Mouse (Mus musculus) heart, embryonic 14.5 days (tissue): ENCODE data around the gene Col5a1. TPM values are rescaled to one million over a fixed set of nuclear protein-coding genes. Genes with fewer than 3 reads are reported as not detected.

ENCODE experiments used
- ATAC-seq: fragments of 200-750 bp; cut with Nextera tagmentation; 2 replicates; pipeline ENCODE4 v1.8.0; 2017; ENCODE audit warnings: low read depth, moderate TSS enrichment; ENCODE audit not compliant: insufficient number of reproducible peaks, insufficient read depth, low FRiP score
- H3K27ac ChIP-seq, 2 experiments: fragments of 200-500 bp in 1 of 2; fragments of 300-500 bp in 1 of 2; sonication (generic) in 1 of 2; replicated peaks in 1 of 2; 2 replicates each; pipeline ENCODE4 v1.5.1; 2012 to 2014; ENCODE audit warnings: low read depth in 2 of 2, low read length in 2 of 2, control low read depth in 1 of 2, mild to moderate bottlenecking in 1 of 2, mixed read lengths in 1 of 2; ENCODE audit not compliant: control insufficient read depth in 1 of 2, insufficient read depth in 1 of 2
- H3K27me3 ChIP-seq: fragments of 300-500 bp; sonication (generic); 2 replicates; pipeline ENCODE4 v1.6.1; 2014; ENCODE audit warnings: mild to moderate bottlenecking, low read length, control low read depth; ENCODE audit not compliant: control insufficient read depth, insufficient read depth
- H3K36me3 ChIP-seq: fragments of 300-500 bp; sonication (generic); 2 replicates; pipeline ENCODE4 v1.6.1; 2014; ENCODE audit warnings: mild to moderate bottlenecking, control low read depth, low read length, mixed read lengths; ENCODE audit not compliant: control insufficient read depth, insufficient read depth
- H3K4me1 ChIP-seq, 2 experiments: fragments of 200-500 bp in 1 of 2; fragments of 300-500 bp in 1 of 2; sonication (generic) in 1 of 2; 2 replicates each; pipeline ENCODE4 v1.6.1; 2012 to 2014; ENCODE audit warnings: low read length in 2 of 2, control low read depth in 1 of 2, mixed read lengths in 1 of 2; ENCODE audit not compliant: control insufficient read depth in 2 of 2, insufficient read depth in 2 of 2
- H3K4me2 ChIP-seq: fragments of 300-500 bp; sonication (generic); 2 replicates; pipeline ENCODE4 v1.6.1; 2014; ENCODE audit warnings: mild to moderate bottlenecking, low read length
- H3K4me3 ChIP-seq, 2 experiments: fragments of 200-500 bp in 1 of 2; fragments of 300-500 bp in 1 of 2; sonication (generic) in 1 of 2; 2 replicates each; pipeline ENCODE4 v1.5.1; 2012 to 2014; ENCODE audit warnings: low read length in 2 of 2, mild to moderate bottlenecking in 2 of 2, control low read depth in 1 of 2, low read depth in 1 of 2, moderate library complexity in 1 of 2; ENCODE audit not compliant: control insufficient read depth in 1 of 2, insufficient read depth in 1 of 2
- H3K9ac ChIP-seq: fragments of 300-500 bp; sonication (generic); 2 replicates; pipeline ENCODE4 v1.6.1; 2014; ENCODE audit warnings: mild to moderate bottlenecking, low read length
- H3K9me3 ChIP-seq: fragments of 300-500 bp; sonication (generic); 2 replicates; pipeline ENCODE4 v1.6.1; 2016; ENCODE audit warnings: low read length, control low read depth; ENCODE audit not compliant: control insufficient read depth
- WGBS: fragments of 180-500 bp; shearing (Covaris S2); extraction: QIAGEN DNeasy Blood & Tissue Kit; methylation state at CpG from one replicate; pipeline ENCODE4 v1.1.7; 2014; 5-methylcytosine and 5-hydroxymethylcytosine counted together
- polyA plus RNA-seq: library from polyadenylated mRNA; unstranded; fragments of >200 nt; fragmentation: Nextera tagmentation; extraction: Ambion mirVana; gene quantifications from 2 replicates; pipeline ENCODE4 v1.2.1, GENCODE M21; 2014

The Col5a1 gene
- polyA plus RNA-seq, 1 experiment from 2014 or later, result 70.0 TPM

- peaks cover 0 to 2% of the 10 kb centered on the region in 2 experiments; a peak in 1 of 4 replicates for H3K4me1 ChIP-seq
- H3K9ac ChIP-seq, result no peak overlapping the region
- no peak overlapping the region for H3K4me2 ChIP-seq
- H3K9me3 ChIP-seq, result no peaks in the 10 kb centered on the region
- WGBS, result 78% methylated on average over 9 of the region's 9 CpGs
- no peak for ATAC-seq
- no peaks in the 10 kb centered on the region for H3K36me3 ChIP-seq
- no peak overlapping the region for H3K27ac ChIP-seq
- no peak overlapping the region for H3K4me3 ChIP-seq
- no peaks in the 10 kb centered on the region for H3K27me3 ChIP-seq
Measured at GRCm38 (mm10) chr2:28044920-28045598, 158.8 kb downstream of the Col5a1 start.

GRCm38 (mm10) chr2:28046311-28046710 lies 160.1 kb downstream of the Col5a1 start:
- Histone ChIP-seq H3K27ac (no peak overlapping the region), H3K9ac (no peak overlapping the region), H3K27me3 (no peaks in the 10 kb centered on the region), H3K4me1 (peaks cover 0 to 2% of the 10 kb centered on the region in 2 experiments; a peak in 1 of 4 replicates), H3K4me3 (no peak overlapping the region), H3K4me2 (no peak overlapping the region), H3K9me3 (no peaks in the 10 kb centered on the region), H3K36me3 (no peaks in the 10 kb centered on the region)
- ATAC-seq, result no peak
- 65% methylated on average over 6 of the region's 6 CpGs for WGBS

- Histone ChIP-seq H3K9ac (no peak overlapping the region), H3K4me1 (peaks cover 0 to 2% of the 10 kb centered on the region in 2 experiments; a peak in 1 of 4 replicates), H3K27me3 (no peaks in the 10 kb centered on the region), H3K36me3 (no peaks in the 10 kb centered on the region), H3K4me2 (no peak overlapping the region), H3K4me3 (no peak overlapping the region), H3K9me3 (no peaks in the 10 kb centered on the region), H3K27ac (no peak overlapping the region)
- no peak for ATAC-seq
- WGBS, result 81% methylated on average over 7 of the region's 7 CpGs
Measured at GRCm38 (mm10) chr2:28047092-28047491, 160.9 kb downstream of the Col5a1 start.

GRCm38 (mm10) chr2:28059922-28060321 lies 173.7 kb downstream of the Col5a1 start:
- no peak for ATAC-seq
- Histone ChIP-seq H3K4me1 (no peaks in the 10 kb centered on the region), H3K4me3 (no peak overlapping the region), H3K36me3 (no peaks in the 10 kb centered on the region), H3K9ac (no peak overlapping the region), H3K27ac (no peak overlapping the region), H3K9me3 (no peaks in the 10 kb centered on the region), H3K4me2 (no peak overlapping the region), H3K27me3 (no peaks in the 10 kb centered on the region)
- 69% methylated on average over 1 of the region's 1 CpGs for WGBS

- Histone ChIP-seq H3K4me2 (no peak overlapping the region), H3K36me3 (no peaks in the 10 kb centered on the region), H3K9ac (no peak overlapping the region), H3K4me3 (no peak overlapping the region), H3K27ac (no peak overlapping the region), H3K27me3 (no peaks in the 10 kb centered on the region), H3K4me1 (peaks cover 0 to 2% of the 10 kb centered on the region in 2 experiments; a peak in 2 of 4 replicates), H3K9me3 (no peaks in the 10 kb centered on the region)
- WGBS, result 81% methylated on average over 4 of the region's 4 CpGs
- no peak for ATAC-seq
Measured at GRCm38 (mm10) chr2:28063711-28064338, 177.6 kb downstream of the Col5a1 start.

GRCm38 (mm10) chr2:28064339-28065080 lies 178.3 kb downstream of the Col5a1 start:
- H3K36me3 ChIP-seq, result no peaks in the 10 kb centered on the region
- ATAC-seq, result no peak
- WGBS, result 64% methylated on average over 7 of the region's 7 CpGs
- H3K9ac ChIP-seq, result no peak overlapping the region
- H3K27ac ChIP-seq, result no peak overlapping the region
- H3K27me3 ChIP-seq, result no peaks in the 10 kb centered on the region
- H3K4me2 ChIP-seq, result no peak overlapping the region
- no peaks in the 10 kb centered on the region for H3K9me3 ChIP-seq
- H3K4me1 ChIP-seq, result peaks cover 0 to 3% of the 10 kb centered on the region in 2 experiments; a peak in 2 of 4 replicates
- no peak overlapping the region for H3K4me3 ChIP-seq

- no peak for ATAC-seq
- H3K9ac ChIP-seq, result no peak overlapping the region
- no peak overlapping the region for H3K4me3 ChIP-seq
- no peaks in the 10 kb centered on the region for H3K27me3 ChIP-seq
- WGBS, result 87% methylated on average over 5 of the region's 5 CpGs
- no peak overlapping the region for H3K4me2 ChIP-seq
- no peaks in the 10 kb centered on the region for H3K36me3 ChIP-seq
- no peak overlapping the region for H3K27ac ChIP-seq
- peaks cover 0 to 3% of the 10 kb centered on the region in 2 experiments; a peak in 2 of 4 replicates for H3K4me1 ChIP-seq
- H3K9me3 ChIP-seq, result no peaks in the 10 kb centered on the region
Measured at GRCm38 (mm10) chr2:28065081-28065651, 178.9 kb downstream of the Col5a1 start.
